Mouse (Mus musculus) hindbrain, embryonic 12.5 days (tissue): Measurements from ENCODE around the gene Dennd5a. TPM values are rescaled to one million over a fixed set of nuclear protein-coding genes. Genes with fewer than 3 reads are reported as not detected.

ENCODE experiments used
- ATAC-seq: fragments of 200-750 bp; cut with Nextera tagmentation; 2 replicates; pipeline ENCODE4 v1.8.0; 2017; ENCODE audit warnings: moderate TSS enrichment; ENCODE audit not compliant: low FRiP score
- H3K27ac ChIP-seq: fragments of 300-500 bp; sonication (generic); 2 replicates; pipeline ENCODE4 v1.5.1; 2016; ENCODE audit warnings: mild to moderate bottlenecking
- H3K27me3 ChIP-seq: fragments of 300-500 bp; sonication (generic); 2 replicates; pipeline ENCODE4 v1.6.1; 2016; ENCODE audit warnings: mild to moderate bottlenecking
- H3K36me3 ChIP-seq: fragments of 300-500 bp; sonication (generic); 2 replicates; pipeline ENCODE4 v1.6.1; 2016; ENCODE audit warnings: mild to moderate bottlenecking
- H3K4me1 ChIP-seq: fragments of 300-500 bp; sonication (generic); 2 replicates; pipeline ENCODE4 v1.6.1; 2016
- H3K4me2 ChIP-seq: fragments of 300-500 bp; sonication (generic); replicated peaks from 2 replicates; pipeline ENCODE4 v1.6.1; 2016; ENCODE audit warnings: mild to moderate bottlenecking
- H3K4me3 ChIP-seq: fragments of 300-500 bp; sonication (generic); 2 replicates; pipeline ENCODE4 v1.5.1; 2016; ENCODE audit warnings: mild to moderate bottlenecking
- H3K9ac ChIP-seq: fragments of 300-500 bp; sonication (generic); 2 replicates; pipeline ENCODE4 v1.6.1; 2016; ENCODE audit warnings: mild to moderate bottlenecking, moderate library complexity
- H3K9me3 ChIP-seq: fragments of 300-500 bp; sonication (generic); replicated peaks from 2 replicates; pipeline ENCODE4 v1.6.1; 2016; ENCODE audit warnings: mild to moderate bottlenecking
- WGBS: fragments of 180-500 bp; shearing (Covaris S2); methylation state at CpG from one replicate; pipeline ENCODE4 v1.1.7; 2016; 5-methylcytosine and 5-hydroxymethylcytosine counted together
- polyA plus RNA-seq: library from polyadenylated mRNA; unstranded; fragments of >200 nt; fragmentation: Nextera tagmentation; extraction: Ambion mirVana; gene quantifications from 2 replicates; pipeline ENCODE4 v1.2.1, GENCODE M21; 2016

Dennd5a gene
- polyA plus RNA-seq, 1 experiment from 2014 or later = 54.4 TPM

GRCm38 (mm10) chr7:109868498-109868897, 91.8 kb downstream of the Dennd5a start:
- H3K27me3 ChIP-seq = peaks cover 22% of the 10 kb centered on the region
- no peak overlapping the region for H3K9ac ChIP-seq
- H3K4me2 ChIP-seq = no peak overlapping the region
- ATAC-seq = no peak
- H3K27ac ChIP-seq = no peak overlapping the region
- H3K4me1 ChIP-seq = peaks cover 14% of the 10 kb centered on the region
- no peak overlapping the region for H3K4me3 ChIP-seq
- H3K9me3 ChIP-seq = no peaks in the 10 kb centered on the region
- no peaks in the 10 kb centered on the region for H3K36me3 ChIP-seq
- 16% methylated on average over 3 of the region's 3 CpGs for WGBS

GRCm38 (mm10) chr7:109866643-109867042, 93.6 kb downstream of the Dennd5a start:
- Histone ChIP-seq H3K27me3 (peaks cover 22% of the 10 kb centered on the region), H3K27ac (no peak overlapping the region), H3K36me3 (no peaks in the 10 kb centered on the region), H3K9ac (no peak overlapping the region), H3K4me1 (peaks cover 14% of the 10 kb centered on the region), H3K4me2 (no peak overlapping the region), H3K4me3 (no peak overlapping the region), H3K9me3 (no peaks in the 10 kb centered on the region)
- 33% methylated on average over 3 of the region's 3 CpGs for WGBS
- ATAC-seq = no peak; the same call in 1 of the 2 replicates

- Histone ChIP-seq H3K9ac (peak within 1 kb of the TSS; percentile 72), H3K36me3 (no peaks in the 10 kb centered on the region), H3K4me2 (peak within 1 kb of the TSS; percentile 99), H3K4me3 (peak within 1 kb of the TSS; percentile 69), H3K4me1 (peaks cover 14% of the 10 kb centered on the region), H3K9me3 (no peaks in the 10 kb centered on the region), H3K27me3 (peaks cover 22% of the 10 kb centered on the region), H3K27ac (no peak within 1 kb of the TSS)
- ATAC-seq = peak; percentile 80
- under 1% methylated on average over 53 of the region's 69 CpGs for WGBS
Observed at GRCm38 (mm10) chr7:109865370-109866229, 94.7 kb downstream of the Dennd5a start, which contains the start of gene Scube2. Gene Scube2 (minus strand): TSS chr7:109865679.

- WGBS = 19% methylated on average over 4 of the region's 4 CpGs
- Histone ChIP-seq H3K27ac (no peak overlapping the region), H3K4me2 (no peak overlapping the region), H3K9me3 (no peaks in the 10 kb centered on the region), H3K27me3 (peaks cover 22% of the 10 kb centered on the region), H3K36me3 (no peaks in the 10 kb centered on the region), H3K4me1 (peaks cover 14% of the 10 kb centered on the region), H3K9ac (no peak overlapping the region), H3K4me3 (no peak overlapping the region)
- ATAC-seq = no peak
Observed at GRCm38 (mm10) chr7:109863561-109863960, 96.7 kb downstream of the Dennd5a start.

- H3K9ac ChIP-seq = no peak overlapping the region
- ATAC-seq = no peak
- H3K9me3 ChIP-seq = no peaks in the 10 kb centered on the region
- H3K27ac ChIP-seq = no peak overlapping the region
- H3K4me3 ChIP-seq = no peak overlapping the region
- WGBS = 89% methylated on average over 7 of the region's 7 CpGs
- peaks cover 3% of the 10 kb centered on the region; the same call in 1 of the 2 replicates for H3K4me1 ChIP-seq
- peaks cover 14% of the 10 kb centered on the region for H3K27me3 ChIP-seq
- no peaks in the 10 kb centered on the region for H3K36me3 ChIP-seq
- H3K4me2 ChIP-seq = no peak overlapping the region
Observed at GRCm38 (mm10) chr7:109860162-109860561, 100.1 kb downstream of the Dennd5a start.

GRCm38 (mm10) chr7:109859354-109859753, 100.9 kb downstream of the Dennd5a start:
- Histone ChIP-seq H3K36me3 (no peaks in the 10 kb centered on the region), H3K4me1 (no peaks in the 10 kb centered on the region), H3K27me3 (peaks cover 6% of the 10 kb centered on the region), H3K9me3 (no peaks in the 10 kb centered on the region), H3K4me3 (no peak overlapping the region), H3K27ac (no peak overlapping the region), H3K4me2 (no peak overlapping the region), H3K9ac (no peak overlapping the region)
- ATAC-seq = no peak
- WGBS = 68% methylated on average over 6 of the region's 6 CpGs

GRCm38 (mm10) chr7:109852752-109853212, 107.5 kb downstream of the Dennd5a start:
- Histone ChIP-seq H3K9ac (no peak overlapping the region), H3K27ac (no peak overlapping the region), H3K36me3 (no peaks in the 10 kb centered on the region), H3K4me3 (no peak overlapping the region), H3K4me2 (no peak overlapping the region), H3K4me1 (peaks cover 24% of the 10 kb centered on the region), H3K9me3 (no peaks in the 10 kb centered on the region), H3K27me3 (no peaks in the 10 kb centered on the region)
- 70% methylated on average over 7 of the region's 7 CpGs for WGBS
- ATAC-seq = no peak

GRCm38 (mm10) chr7:109852017-109852416, 108.3 kb downstream of the Dennd5a start:
- H3K4me2 ChIP-seq = no peak overlapping the region
- no peak for ATAC-seq
- no peak overlapping the region for H3K27ac ChIP-seq
- H3K27me3 ChIP-seq = no peaks in the 10 kb centered on the region
- 84% methylated on average over 7 of the region's 7 CpGs for WGBS
- no peak overlapping the region for H3K9ac ChIP-seq
- H3K36me3 ChIP-seq = no peaks in the 10 kb centered on the region
- peaks cover 24% of the 10 kb centered on the region for H3K4me1 ChIP-seq
- H3K9me3 ChIP-seq = no peaks in the 10 kb centered on the region
- H3K4me3 ChIP-seq = no peak overlapping the region

- Histone ChIP-seq H3K9ac (no peak overlapping the region), H3K4me1 (peaks cover 24% of the 10 kb centered on the region), H3K36me3 (no peaks in the 10 kb centered on the region), H3K4me2 (no peak overlapping the region), H3K27ac (no peak overlapping the region), H3K9me3 (no peaks in the 10 kb centered on the region), H3K27me3 (no peaks in the 10 kb centered on the region), H3K4me3 (no peak overlapping the region)
- no peak for ATAC-seq
- 33% methylated on average over 3 of the region's 3 CpGs for WGBS
Observed at GRCm38 (mm10) chr7:109850531-109850930, 109.7 kb downstream of the Dennd5a start.

GRCm38 (mm10) chr7:109849750-109850434, 110.4 kb downstream of the Dennd5a start:
- H3K9ac ChIP-seq = no peak overlapping the region
- H3K36me3 ChIP-seq = no peaks in the 10 kb centered on the region
- H3K4me2 ChIP-seq = 0 out of 2 replicates have a peak overlapping the region, but pooled peaks have one; percentile 12
- 0 out of 2 replicates have a peak overlapping the region, but pooled peaks have one; percentile 14 for H3K27ac ChIP-seq
- peaks cover 24% of the 10 kb centered on the region for H3K4me1 ChIP-seq
- no peaks in the 10 kb centered on the region for H3K9me3 ChIP-seq
- H3K4me3 ChIP-seq = no peak overlapping the region
- ATAC-seq = peak; percentile 83
- 29% methylated on average over 8 of the region's 8 CpGs for WGBS
- H3K27me3 ChIP-seq = no peaks in the 10 kb centered on the region

GRCm38 (mm10) chr7:109848867-109849733, 111.2 kb downstream of the Dennd5a start:
- Histone ChIP-seq H3K4me1 (peaks cover 24% of the 10 kb centered on the region), H3K27ac (0 out of 2 replicates have a peak overlapping the region, but pooled peaks have one; percentile 14), H3K4me3 (no peak overlapping the region), H3K27me3 (no peaks in the 10 kb centered on the region), H3K4me2 (no peak overlapping the region), H3K9me3 (no peaks in the 10 kb centered on the region), H3K9ac (no peak overlapping the region), H3K36me3 (no peaks in the 10 kb centered on the region)
- peak; percentile 80 for ATAC-seq
- 30% methylated on average over 11 of the region's 11 CpGs for WGBS
